Mouse (Mus musculus): Measurements from ENCODE around the gene Pebp1. TPM values are rescaled to one million over a fixed set of nuclear protein-coding genes. Genes with fewer than 3 reads are reported as not detected.

Gene Pebp1
- 861 and 931 TPM in 2 replicates for polyA plus RNA-seq (2014; fragmentation: Nextera tagmentation; extraction: Ambion mirVana)

DNA sequence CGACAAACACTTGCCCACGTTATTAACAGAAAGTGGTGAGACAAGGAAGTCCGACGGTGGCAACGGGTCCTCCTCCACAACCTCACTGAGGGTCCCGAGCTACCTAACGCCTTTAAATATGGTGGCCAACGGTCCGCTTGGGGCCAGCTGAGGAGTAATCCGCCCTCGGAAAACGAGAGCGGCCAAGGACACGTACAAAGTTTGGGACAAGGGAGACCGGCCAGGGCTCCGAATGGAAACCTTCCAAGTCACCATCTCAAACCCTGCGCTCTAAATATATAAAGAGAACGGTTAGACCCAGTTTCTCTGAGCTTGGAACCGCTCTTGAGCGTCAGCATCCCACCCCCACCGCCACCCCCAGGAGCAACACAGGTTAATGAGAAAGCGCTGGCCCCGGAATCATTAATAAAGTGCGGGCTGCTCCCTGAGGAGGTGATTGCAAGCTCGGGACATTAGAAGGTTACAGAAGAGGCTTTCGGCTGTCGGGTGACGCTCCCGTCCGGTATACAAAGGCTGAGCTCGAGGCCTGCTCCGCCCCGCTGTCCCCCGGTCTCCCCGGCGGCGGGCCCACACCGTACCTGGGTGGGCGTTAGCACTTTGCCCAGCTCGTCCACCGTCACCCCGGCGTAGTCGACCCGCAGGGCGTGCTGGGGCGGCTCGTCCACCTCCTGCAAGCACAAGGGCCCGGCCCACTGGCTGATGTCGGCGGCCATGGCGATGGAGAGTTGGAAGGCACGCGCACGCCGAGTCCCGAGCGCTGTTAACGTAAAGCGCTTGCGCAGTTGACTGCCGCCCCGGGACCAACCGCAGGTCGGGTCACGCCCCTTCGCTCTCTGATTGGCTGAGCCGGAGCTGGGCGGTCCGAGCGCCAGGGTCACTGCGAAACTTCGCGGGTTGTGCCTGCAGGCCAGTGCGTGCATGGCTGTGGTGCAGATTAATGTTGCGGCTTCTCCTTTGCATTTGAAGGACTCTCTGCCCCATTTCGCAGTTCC, at the start of gene Pebp1:
TSS of gene Pebp1 (minus strand) at position 795 of the 992 bp plus-strand sequence.
- H3K27me3 ChIP-seq (ENCODE audit: control insufficient read depth, insufficient read depth, low read length) = no peaks in the 10 kb centered on the region
- H3K9ac ChIP-seq (replicated peaks; ENCODE audit: low read length) = peak within 1 kb of the TSS; percentile 85
- H3K4me3 ChIP-seq (ENCODE audit: low read depth, low read length) = peak within 1 kb of the TSS; percentile 83
- H3K36me3 ChIP-seq (replicated peaks; ENCODE audit: control insufficient read depth, insufficient read depth, low read depth, low read length) = no peaks in the 10 kb centered on the region; the same call in 1 of the 2 replicates
- peak within 1 kb of the TSS; percentile 52 for H3K4me2 ChIP-seq (ENCODE audit: low read depth, low read length)
- WGBS = under 1% methylated on average over 70 of the region's 77 CpGs
- H3K9me3 ChIP-seq (replicated peaks; ENCODE audit: control insufficient read depth, low read length) = no peaks in the 10 kb centered on the region
- ATAC-seq (replicated peaks; ENCODE audit: insufficient number of reproducible peaks, low FRiP score, low TSS enrichment, low read depth) = peak; percentile 95
- DNase-seq (ENCODE audit: low spot score) = peak; percentile 98
- H3K4me1 ChIP-seq (ENCODE audit: control insufficient read depth, insufficient read depth, low read length) = no peaks in the 10 kb centered on the region
- 0 out of 2 replicates have a peak within 1 kb of the TSS, but pooled peaks have one; percentile 35 for H3K27ac ChIP-seq (replicated peaks; ENCODE audit: low read depth, low read length)

DNA sequence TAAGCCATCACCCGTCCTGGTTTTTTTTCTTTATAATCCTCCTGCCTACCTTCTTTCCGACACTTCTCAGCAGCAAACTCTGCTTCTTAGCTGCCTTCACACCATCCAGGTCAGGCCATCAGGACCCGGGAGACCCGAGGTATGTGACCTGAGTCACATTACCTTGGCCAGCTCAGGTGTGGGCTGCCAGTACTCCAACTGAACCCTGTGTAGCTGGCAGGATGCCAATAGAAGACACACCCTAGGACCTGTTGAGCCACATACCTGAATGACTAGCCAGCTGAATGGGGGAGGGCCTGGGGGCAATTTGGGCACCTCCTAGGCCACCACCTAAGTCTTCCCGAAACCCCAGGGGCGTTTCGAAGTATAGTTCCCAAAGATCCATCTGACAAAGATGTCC, 43.0 kb upstream of the Pebp1 start:
- Histone ChIP-seq H3K27me3 (ENCODE audit: control insufficient read depth, insufficient read depth, low read length) (no peaks in the 10 kb centered on the region), H3K9ac (replicated peaks; ENCODE audit: low read length) (no peak overlapping the region), H3K4me2 (ENCODE audit: low read depth, low read length) (no peak overlapping the region), H3K4me3 (ENCODE audit: low read depth, low read length) (no peak overlapping the region), H3K36me3 (replicated peaks; ENCODE audit: control insufficient read depth, insufficient read depth, low read depth, low read length) (no peaks in the 10 kb centered on the region), H3K27ac (replicated peaks; ENCODE audit: low read depth, low read length) (no peak overlapping the region), H3K4me1 (ENCODE audit: control insufficient read depth, insufficient read depth, low read length) (no peaks in the 10 kb centered on the region), H3K9me3 (replicated peaks; ENCODE audit: control insufficient read depth, low read length) (no peaks in the 10 kb centered on the region)
- no peak for ATAC-seq (replicated peaks; ENCODE audit: insufficient number of reproducible peaks, low FRiP score, low TSS enrichment, low read depth)
- 81% methylated on average over 7 of the region's 7 CpGs for WGBS
- DNase-seq (ENCODE audit: low spot score) = no peak

DNA sequence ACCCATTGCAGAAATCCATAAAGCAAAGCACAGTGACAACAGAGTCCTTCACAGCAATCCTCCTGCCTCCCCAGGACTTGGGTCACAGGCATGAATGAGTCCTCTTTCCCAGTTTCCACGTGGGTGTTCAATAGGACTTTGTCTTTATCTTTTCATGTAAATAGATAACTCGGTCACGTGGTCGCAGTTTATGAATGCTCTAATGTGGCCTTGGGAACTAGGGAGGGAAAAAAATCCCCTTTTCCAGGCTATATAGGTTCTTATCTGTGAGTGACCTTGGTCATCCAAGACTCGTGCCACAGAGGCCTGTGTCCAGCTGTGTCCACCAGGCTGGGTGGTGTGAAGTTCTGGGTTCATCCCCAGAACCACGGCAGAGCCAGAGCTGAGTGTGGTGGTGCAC, 39.0 kb upstream of the Pebp1 start:
- no peak overlapping the region for H3K27ac ChIP-seq (replicated peaks; ENCODE audit: low read depth, low read length)
- no peak overlapping the region for H3K9ac ChIP-seq (replicated peaks; ENCODE audit: low read length)
- no peak overlapping the region for H3K4me3 ChIP-seq (ENCODE audit: low read depth, low read length)
- no peak overlapping the region for H3K4me2 ChIP-seq (ENCODE audit: low read depth, low read length)
- H3K36me3 ChIP-seq (replicated peaks; ENCODE audit: control insufficient read depth, insufficient read depth, low read depth, low read length) = no peaks in the 10 kb centered on the region
- H3K27me3 ChIP-seq (ENCODE audit: control insufficient read depth, insufficient read depth, low read length) = no peaks in the 10 kb centered on the region
- H3K9me3 ChIP-seq (replicated peaks; ENCODE audit: control insufficient read depth, low read length) = no peaks in the 10 kb centered on the region
- DNase-seq (ENCODE audit: low spot score) (no peak), ATAC-seq (replicated peaks; ENCODE audit: insufficient number of reproducible peaks, low FRiP score, low TSS enrichment, low read depth) (no peak)
- H3K4me1 ChIP-seq (ENCODE audit: control insufficient read depth, insufficient read depth, low read length) = no peaks in the 10 kb centered on the region
- 77% methylated on average over 6 of the region's 6 CpGs for WGBS

DNA sequence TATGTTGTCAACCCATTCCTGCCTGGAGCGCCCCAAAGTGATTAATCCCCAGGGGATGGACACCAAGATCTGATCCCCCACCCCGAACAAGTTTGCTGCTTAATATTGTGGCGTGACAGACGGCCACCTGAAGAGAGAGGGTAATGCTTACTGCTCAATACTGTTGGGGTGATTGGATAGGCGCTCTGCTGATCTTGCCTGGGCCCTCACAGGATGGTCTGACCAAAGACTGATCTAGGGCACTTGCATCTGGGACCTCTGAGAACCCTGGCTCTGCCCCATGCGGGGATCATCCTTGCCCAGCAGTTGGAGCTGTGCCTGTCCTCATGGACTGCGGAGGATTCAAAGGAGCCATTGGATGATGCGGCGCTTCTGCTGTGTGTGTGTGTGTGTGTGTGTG, 36.3 kb upstream of the Pebp1 start:
- H3K27me3 ChIP-seq (ENCODE audit: control insufficient read depth, insufficient read depth, low read length) = no peaks in the 10 kb centered on the region; the same call in 1 of the 2 replicates
- 85% methylated on average over 9 of the region's 9 CpGs for WGBS

DNA sequence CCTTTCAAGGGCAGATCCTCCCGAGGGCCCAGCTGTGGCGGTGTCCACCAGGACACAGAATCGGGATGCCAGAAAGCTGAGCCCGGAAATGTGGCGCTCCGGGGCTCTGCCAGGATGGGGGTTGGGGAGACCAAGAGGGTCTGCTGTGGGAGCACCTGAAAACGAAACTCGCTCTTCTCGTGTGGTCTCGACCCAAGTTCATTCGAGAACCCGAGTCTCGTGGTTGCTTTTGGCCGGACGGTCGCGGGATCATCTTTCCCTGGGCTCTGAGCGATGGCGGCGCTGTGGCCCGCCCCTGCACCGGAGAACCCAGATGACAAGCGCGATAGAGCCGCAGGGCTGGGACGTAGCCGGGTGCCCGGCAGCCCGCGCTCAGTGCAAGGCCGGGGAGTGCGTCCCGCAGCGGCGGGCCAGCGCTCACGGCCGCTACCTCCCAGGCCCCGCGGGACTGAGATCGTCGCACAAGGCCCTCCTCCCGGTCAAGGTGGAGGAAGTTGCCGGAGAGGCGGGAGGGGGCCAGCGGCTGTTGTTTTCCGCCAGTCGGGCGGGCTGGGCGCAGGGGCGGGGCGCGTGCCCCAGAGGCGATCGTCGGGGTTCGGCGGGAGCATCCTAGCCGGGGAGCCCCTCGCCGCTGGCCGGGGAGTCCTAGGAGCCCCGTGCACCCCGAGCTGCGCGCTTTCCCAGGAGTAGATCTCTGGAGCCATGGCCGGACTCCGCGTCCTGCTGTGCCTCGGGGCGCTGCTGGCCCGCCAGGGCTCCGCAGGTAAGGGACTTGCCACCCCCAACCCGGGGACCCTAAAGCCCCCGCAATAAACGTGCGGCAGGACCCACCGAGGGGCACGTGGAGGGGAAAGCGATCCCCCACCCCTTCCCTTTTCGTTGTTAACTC, 31.6 kb upstream of the Pebp1 start, which contains the start of gene Vsig10:
TSS of gene Vsig10 (plus strand) at position 343 of the 889 bp plus-strand sequence.
- Histone ChIP-seq H3K4me3 (ENCODE audit: low read depth, low read length) (peak within 1 kb of the TSS; percentile 70), H3K9ac (replicated peaks; ENCODE audit: low read length) (peak within 1 kb of the TSS; percentile 69), H3K9me3 (replicated peaks; ENCODE audit: control insufficient read depth, low read length) (no peaks in the 10 kb centered on the region), H3K27me3 (ENCODE audit: control insufficient read depth, insufficient read depth, low read length) (peaks cover 3% of the 10 kb centered on the region; the same call in 1 of the 2 replicates), H3K4me1 (ENCODE audit: control insufficient read depth, insufficient read depth, low read length) (no peaks in the 10 kb centered on the region), H3K4me2 (ENCODE audit: low read depth, low read length) (peak within 1 kb of the TSS; percentile 90), H3K36me3 (replicated peaks; ENCODE audit: control insufficient read depth, insufficient read depth, low read depth, low read length) (no peaks in the 10 kb centered on the region), H3K27ac (replicated peaks; ENCODE audit: low read depth, low read length) (peak within 1 kb of the TSS; percentile 28; the same call in 1 of the 2 replicates)
- peak; percentile 86 for ATAC-seq (replicated peaks; ENCODE audit: insufficient number of reproducible peaks, low FRiP score, low TSS enrichment, low read depth)
- under 1% methylated on average over 74 of the region's 81 CpGs for WGBS
- DNase-seq (ENCODE audit: low spot score) = peak; percentile 69

More for the DNA sequence above, 36.3 kb upstream of the Pebp1 start:
- no peak overlapping the region for H3K4me3 ChIP-seq (ENCODE audit: low read depth, low read length)
- H3K27ac ChIP-seq (replicated peaks; ENCODE audit: low read depth, low read length) = no peak overlapping the region
- no peaks in the 10 kb centered on the region for H3K4me1 ChIP-seq (ENCODE audit: control insufficient read depth, insufficient read depth, low read length)
- DNase-seq (ENCODE audit: low spot score) (no peak), ATAC-seq (replicated peaks; ENCODE audit: insufficient number of reproducible peaks, low FRiP score, low TSS enrichment, low read depth) (no peak)
- H3K36me3 ChIP-seq (replicated peaks; ENCODE audit: control insufficient read depth, insufficient read depth, low read depth, low read length) = no peaks in the 10 kb centered on the region
- no peak overlapping the region for H3K9ac ChIP-seq (replicated peaks; ENCODE audit: low read length)
- H3K9me3 ChIP-seq (replicated peaks; ENCODE audit: control insufficient read depth, low read length) = no peaks in the 10 kb centered on the region
- H3K4me2 ChIP-seq (ENCODE audit: low read depth, low read length) = no peak overlapping the region

DNA sequence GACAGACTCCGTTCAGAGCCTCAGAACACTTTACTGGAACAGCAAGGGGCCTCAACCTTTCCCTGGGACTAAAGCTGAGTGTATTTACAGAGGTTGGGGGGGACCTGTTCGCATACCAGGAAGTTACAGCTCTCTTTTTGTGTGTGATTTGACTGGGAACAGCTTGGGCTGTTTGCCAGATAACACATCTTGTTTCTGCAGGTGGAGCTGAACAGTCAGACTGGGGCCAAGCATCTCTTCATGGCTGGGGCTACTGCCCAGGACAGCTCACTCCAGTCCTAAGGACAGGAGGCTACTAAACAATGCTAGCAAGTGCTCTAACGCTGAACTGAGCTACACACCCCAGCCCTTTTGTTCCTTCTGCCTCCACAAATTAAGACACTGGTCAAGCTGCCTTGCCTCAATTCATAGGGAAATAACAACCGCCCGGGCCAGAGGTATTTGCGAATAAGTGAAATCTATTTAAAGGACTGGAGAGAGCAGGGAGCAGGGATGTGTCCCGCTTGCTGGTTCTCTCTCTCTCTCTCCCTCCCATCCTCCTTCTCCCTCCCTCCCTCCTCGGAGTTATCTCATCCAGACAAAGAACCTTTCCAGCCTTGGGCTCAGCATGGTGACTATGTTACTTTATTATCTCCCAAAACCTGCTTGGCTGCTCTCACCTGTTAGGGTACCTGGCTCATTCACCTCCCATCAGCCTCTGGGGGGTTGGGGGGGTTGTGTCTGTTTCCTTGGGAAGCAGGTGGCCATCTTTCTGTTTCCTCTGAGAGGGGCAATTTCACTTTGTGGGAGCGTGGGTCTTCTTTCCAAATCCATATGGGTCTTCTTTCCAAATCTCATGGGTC, 27.4 kb upstream of the Pebp1 start:
- DNase-seq (ENCODE audit: low spot score) (no peak), ATAC-seq (replicated peaks; ENCODE audit: insufficient number of reproducible peaks, low FRiP score, low TSS enrichment, low read depth) (no peak)
- Histone ChIP-seq H3K27ac (replicated peaks; ENCODE audit: low read depth, low read length) (no peak overlapping the region), H3K4me2 (ENCODE audit: low read depth, low read length) (no peak overlapping the region), H3K9ac (replicated peaks; ENCODE audit: low read length) (no peak overlapping the region), H3K4me1 (ENCODE audit: control insufficient read depth, insufficient read depth, low read length) (no peaks in the 10 kb centered on the region), H3K36me3 (replicated peaks; ENCODE audit: control insufficient read depth, insufficient read depth, low read depth, low read length) (no peaks in the 10 kb centered on the region), H3K9me3 (replicated peaks; ENCODE audit: control insufficient read depth, low read length) (no peaks in the 10 kb centered on the region), H3K4me3 (ENCODE audit: low read depth, low read length) (no peak overlapping the region), H3K27me3 (ENCODE audit: control insufficient read depth, insufficient read depth, low read length) (0 out of 2 replicates have a peak, but pooled peaks cover 3% of the 10 kb centered on the region)
- WGBS = 26% methylated on average over 9 of the region's 9 CpGs

GRCm38 (mm10) chr5:117313909-117314308, 26.5 kb upstream of the Pebp1 start:
- Histone ChIP-seq H3K4me2 (ENCODE audit: low read depth, low read length) (no peak overlapping the region), H3K9me3 (replicated peaks; ENCODE audit: control insufficient read depth, low read length) (no peaks in the 10 kb centered on the region), H3K9ac (replicated peaks; ENCODE audit: low read length) (no peak overlapping the region), H3K4me1 (ENCODE audit: control insufficient read depth, insufficient read depth, low read length) (no peaks in the 10 kb centered on the region), H3K27me3 (ENCODE audit: control insufficient read depth, insufficient read depth, low read length) (0 out of 2 replicates have a peak, but pooled peaks cover 3% of the 10 kb centered on the region), H3K36me3 (replicated peaks; ENCODE audit: control insufficient read depth, insufficient read depth, low read depth, low read length) (no peaks in the 10 kb centered on the region), H3K4me3 (ENCODE audit: low read depth, low read length) (no peak overlapping the region), H3K27ac (replicated peaks; ENCODE audit: low read depth, low read length) (no peak overlapping the region)
- 31% methylated on average over 10 of the region's 10 CpGs for WGBS
- ATAC-seq (replicated peaks; ENCODE audit: insufficient number of reproducible peaks, low FRiP score, low TSS enrichment, low read depth) (no peak), DNase-seq (ENCODE audit: low spot score) (no peak)
